Mouse (Mus musculus): ENCODE measurements around the gene Pwwp2a. TPM values are rescaled to one million over a fixed set of nuclear protein-coding genes. Genes with fewer than 3 reads are reported as not detected.

Pwwp2a gene
- total and polyA plus RNA-seq, 3 experiments = 13.0 to 31.0 (median 15.2) TPM

DNA sequence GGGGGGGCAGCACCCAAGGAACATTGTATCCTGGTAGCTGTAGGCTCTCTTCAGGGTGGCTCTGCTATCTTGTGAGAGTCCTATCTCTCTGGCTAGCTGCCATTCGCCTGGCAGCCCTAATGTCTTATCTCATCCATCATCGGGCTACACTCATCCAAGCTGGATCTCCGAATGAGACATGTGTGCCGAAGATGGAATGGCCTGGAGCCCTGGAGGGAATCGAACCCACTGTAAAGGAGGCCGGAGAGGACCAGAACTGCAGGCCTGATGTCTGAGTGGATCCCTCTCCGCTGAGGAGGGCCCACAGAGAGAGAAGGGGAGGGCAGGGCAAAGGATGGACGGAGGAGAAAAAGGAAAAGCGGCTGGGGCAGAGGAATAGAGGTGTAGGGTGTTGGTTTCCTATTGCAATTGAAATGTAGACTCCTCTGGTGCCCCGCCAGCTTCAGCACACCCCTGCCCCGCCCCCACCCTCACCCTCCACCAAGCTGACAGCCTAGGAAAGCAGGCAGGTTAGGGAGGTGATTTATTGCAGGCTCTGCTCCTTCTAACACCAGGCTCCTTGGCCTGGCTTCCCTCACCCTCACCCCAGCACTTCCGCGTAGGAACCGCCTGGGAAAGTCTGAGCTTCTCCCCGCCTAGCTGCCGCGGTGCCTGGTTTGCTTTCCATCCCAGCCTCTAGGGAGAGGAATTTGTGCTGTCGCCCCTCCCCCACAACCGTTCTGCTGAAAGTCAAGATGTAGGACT, 48.0 kb upstream of the Pwwp2a start:
- Histone ChIP-seq H3K9ac (ENCODE audit: insufficient read depth, low read depth) (no peak overlapping the region), H3K4me3 (replicated peaks in 1 of 3; ENCODE audit: low read depth in 2 of 3, low read length in 2 of 3, poor library complexity in 1 of 3) (no peak overlapping the region), H3K27ac (ENCODE audit: insufficient read depth, low read depth) (no peak overlapping the region), H3K36me3 (replicated peaks in 1 of 2; ENCODE audit: control insufficient read depth in 1 of 2, insufficient read depth in 1 of 2, low read length in 1 of 2) (no peaks in the 10 kb centered on the region), H3K4me1 (ENCODE audit: control insufficient read depth in 1 of 2, insufficient read depth in 2 of 2) (peaks cover 0 to 16% of the 10 kb centered on the region in 2 experiments; a peak in 3 of 4 replicates), H3K4me2 (ENCODE audit: insufficient read depth, low read depth, poor library complexity, severe bottlenecking) (no peak overlapping the region), H3K27me3 (replicated peaks) (no peaks in the 10 kb centered on the region), H3K79me2 (replicated peaks; ENCODE audit: control insufficient read depth, extremely low read depth, insufficient read depth, poor library complexity, severe bottlenecking) (no peaks in the 10 kb centered on the region), H3K9me3 (replicated peaks; ENCODE audit: low read length) (peaks cover 8% of the 10 kb centered on the region)
- TF ChIP-seq IRF4 (IDR thresholded peaks at IDR 0.05; ENCODE audit: low read depth, low read length) (no peak), E2F4 (IDR thresholded peaks at IDR 0.05; ENCODE audit: insufficient replicate concordance, low read depth, low read length) (no peak), USF2 (conservative IDR thresholded peaks at IDR 0.05; ENCODE audit: low read depth, low read length) (no peak), SMC3 (IDR thresholded peaks at IDR 0.05; ENCODE audit: low read depth, low read length) (no peak), USF1 (IDR thresholded peaks at IDR 0.05; ENCODE audit: low read depth, low read length) (no peak), MXI1 (IDR thresholded peaks at IDR 0.05; ENCODE audit: low read depth, low read length) (no peak), RCOR1 (conservative IDR thresholded peaks at IDR 0.05; ENCODE audit: low read depth, low read length) (no peak), MAZ (IDR thresholded peaks at IDR 0.05; ENCODE audit: low read depth, low read length) (no peak), KAT2A (IDR thresholded peaks at IDR 0.05; ENCODE audit: insufficient replicate concordance, low read length) (no peak), UBTF (IDR thresholded peaks at IDR 0.05; ENCODE audit: low read depth, low read length) (no peak), NRF1 (IDR thresholded peaks at IDR 0.05; ENCODE audit: low read depth, low read length) (no peak), ZNF384 (IDR thresholded peaks at IDR 0.05; ENCODE audit: low read depth, low read length) (no peak), ELF1 (IDR thresholded peaks at IDR 0.05; ENCODE audit: low read depth, low read length) (no peak), ZC3H11A (IDR thresholded peaks at IDR 0.05; ENCODE audit: low read depth, low read length) (no peak), NELFE (IDR thresholded peaks at IDR 0.05; ENCODE audit: low read depth, low read length) (no peak), RAD21 (IDR thresholded peaks at IDR 0.05; ENCODE audit: low read depth, low read length) (no peak), EP300 (IDR thresholded peaks at IDR 0.05; ENCODE audit: low read length) (no peak), TCF12 (IDR thresholded peaks at IDR 0.05; ENCODE audit: low read depth, low read length) (no peak), MYC (IDR thresholded peaks at IDR 0.05; ENCODE audit: low read depth, low read length) (no peak)
- in situ Hi-C loops (cut with MboI; ENCODE audit: low pct_ligation_motif_present, low pct_unique_long_range_greater_than_20kb, low sequenced_read_pairs) (no loop called here), dilution Hi-C loops (cut with MboI; ENCODE audit: extremely low pct_ligation_motif_present, extremely low pct_unique_long_range_greater_than_20kb, low sequenced_read_pairs) (no loop called here)
- no peak for DNase-seq (ENCODE audit: extremely low read depth)

GRCm38 (mm10) chr11:43636761-43637160, 45.0 kb upstream of the Pwwp2a start:
- H3K36me3 ChIP-seq (replicated peaks in 1 of 2; ENCODE audit: control insufficient read depth in 1 of 2, insufficient read depth in 1 of 2, low read length in 1 of 2) = no peaks in the 10 kb centered on the region
- H3K4me3 ChIP-seq (replicated peaks in 1 of 3; ENCODE audit: low read depth in 2 of 3, low read length in 2 of 3, poor library complexity in 1 of 3) = no peak overlapping the region
- H3K4me2 ChIP-seq (ENCODE audit: insufficient read depth, low read depth, poor library complexity, severe bottlenecking) = no peak overlapping the region
- peaks cover 11% of the 10 kb centered on the region for H3K9me3 ChIP-seq (replicated peaks; ENCODE audit: low read length)
- H3K27me3 ChIP-seq (replicated peaks) = no peaks in the 10 kb centered on the region
- in situ Hi-C loops (cut with MboI; ENCODE audit: low pct_ligation_motif_present, low pct_unique_long_range_greater_than_20kb, low sequenced_read_pairs) (no loop called here), dilution Hi-C loops (cut with MboI; ENCODE audit: extremely low pct_ligation_motif_present, extremely low pct_unique_long_range_greater_than_20kb, low sequenced_read_pairs) (no loop called here)
- H3K27ac ChIP-seq (ENCODE audit: insufficient read depth, low read depth) = no peak overlapping the region
- DNase-seq (ENCODE audit: extremely low read depth) = no peak
- H3K4me1 ChIP-seq (ENCODE audit: control insufficient read depth in 1 of 2, insufficient read depth in 2 of 2) = peaks cover 0 to 10% of the 10 kb centered on the region in 2 experiments; a peak in 3 of 4 replicates
- no peak overlapping the region for H3K9ac ChIP-seq (ENCODE audit: insufficient read depth, low read depth)
- no peak for TF ChIP-seq ELF1 (IDR thresholded peaks at IDR 0.05; ENCODE audit: low read depth, low read length)
- TF ChIP-seq MXI1 (IDR thresholded peaks at IDR 0.05; ENCODE audit: low read depth, low read length) = no peak
- TF ChIP-seq POLR2A (IDR thresholded peaks at IDR 0.05; ENCODE audit: low read depth, low read length) = no peak
- TF ChIP-seq E2F4 (IDR thresholded peaks at IDR 0.05; ENCODE audit: insufficient replicate concordance, low read depth, low read length) = no peak
- TF ChIP-seq TBP (conservative IDR thresholded peaks at IDR 0.05; ENCODE audit: low read depth, low read length) = no peak
- TF ChIP-seq CHD2 (IDR thresholded peaks at IDR 0.05; ENCODE audit: low read length) = no peak
- TF ChIP-seq EP300 (IDR thresholded peaks at IDR 0.05; ENCODE audit: low read length) = no peak
- TF ChIP-seq TCF12 (IDR thresholded peaks at IDR 0.05; ENCODE audit: low read depth, low read length) = no peak
- TF ChIP-seq NELFE (IDR thresholded peaks at IDR 0.05; ENCODE audit: low read depth, low read length) = no peak
- no peak for TF ChIP-seq ZMIZ1 (IDR thresholded peaks at IDR 0.05; ENCODE audit: low read depth, low read length)
- H3K79me2 ChIP-seq (replicated peaks; ENCODE audit: control insufficient read depth, extremely low read depth, insufficient read depth, poor library complexity, severe bottlenecking) = no peaks in the 10 kb centered on the region
